ENCODE assay signal across 9 mouse cellular contexts in genomic region chr9:80258396-80258795, GRCm38 (mm10).
A peak's percentile ranks its signal among the peaks of the same experiment; 100 is the strongest.
DNase-seq lines count a peak whose midpoint lies in the region; ATAC-seq lines count a peak whose summit lies in the region.
"Had no signal": no experiment of that assay in that cellular context is flagged by ENCODE, and none has a peak within 500 bp of the region (broad histone marks: within the 10 kb centered on the region; RNA-seq: fewer than 3 reads in every experiment).

No protein-coding gene starts in this region.

- no peak overlapping the region for H3K4me3 ChIP-seq in midbrain, embryonic 10.5 days
- H3K4me3 ChIP-seq: forebrain, embryonic 15.5 days had no signal

- H3K27me3 ChIP-seq in midbrain, embryonic 10.5 days (ENCODE audit: low read depth, poor library complexity, severe bottlenecking) = no peaks in the 10 kb centered on the region
- H3K27me3 ChIP-seq: forebrain, embryonic 15.5 days had no signal

- no peaks in the 10 kb centered on the region for H3K4me1 ChIP-seq in midbrain, embryonic 10.5 days
- H3K4me1 ChIP-seq: forebrain, embryonic 15.5 days had no signal

- WGBS in midbrain, embryonic 10.5 days = 76% methylated on average over 6 of the region's 6 CpGs

- no peaks in the 10 kb centered on the region for H3K36me3 ChIP-seq in midbrain, embryonic 10.5 days
- H3K36me3 ChIP-seq: forebrain, embryonic 15.5 days had no signal

- no peaks in the 10 kb centered on the region for H3K9me3 ChIP-seq in midbrain, embryonic 10.5 days (replicated peaks)
- H3K9me3 ChIP-seq: forebrain, embryonic 15.5 days had no signal

- intact Hi-C loops in left cerebral cortex, postnatal 10 days (cut with DNase I) = no loop called here

- peak; percentile 54 to 56 for DNase-seq in B cell, adult 2 months
- peak; percentile 21 to 44 for DNase-seq in CD8-positive naive resting alpha-beta T cell, adult 2 months (ENCODE audit: low read depth in 2 of 2, low spot score in 2 of 2)
- peak; percentile 33 for DNase-seq in kidney, adult 9 months
- no peak for DNase-seq in midbrain, embryonic 10.5 days (ENCODE audit: low spot score)
- DNase-seq in left cerebral cortex, postnatal 10 days (ENCODE audit: extremely low spot score in 1 of 2, low spot score in 2 of 2) = no peak
- DNase-seq: layer of hippocampus, adult 9-11 months had no signal

- no peak overlapping the region for H3K27ac ChIP-seq in midbrain, embryonic 10.5 days (replicated peaks)
- H3K27ac ChIP-seq: forebrain, embryonic 15.5 days had no signal

- ATAC-seq in megakaryocyte progenitor cell, adult 5-6 weeks (replicated peaks; ENCODE audit: poor library complexity) = peak; percentile 75
- ATAC-seq in monocyte, adult 5-6 weeks (replicated peaks; ENCODE audit: insufficient number of reproducible peaks, low FRiP score, low TSS enrichment, poor library complexity, severe bottlenecking) = no peak
- ATAC-seq: forebrain, embryonic 15.5 days had no signal

Comparison
In these comparisons a context has a peak if more than half of its experiments do, and no peak if none do; other contexts are left out.
1. DNase-seq: peak in B cell, adult 2 months (2 of 2), CD8-positive naive resting alpha-beta T cell, adult 2 months (2 of 2) and kidney, adult 9 months (single experiment); none in midbrain, embryonic 10.5 days (single experiment) and left cerebral cortex, postnatal 10 days (0 of 2).